Mouse (Mus musculus) lung, postnatal 36 days (tissue): ENCODE results near the gene Meis1.
A peak's percentile ranks its signal among the peaks of the same experiment; 100 is the strongest.

Experiments used
- DNase-seq: peaks from one replicate; pipeline ENCODE4 v3.0.0; 2022; ENCODE audit warnings: mixed read lengths

Meis1 gene

GRCm38 (mm10) chr11:18945778-18946177 lies 73.0 kb downstream of the Meis1 start:
- DNase-seq: no peak

GRCm38 (mm10) chr11:18944972-18945625 lies 73.7 kb downstream of the Meis1 start:
- DNase-seq: no peak

- no peak for DNase-seq
Measured at GRCm38 (mm10) chr11:18944209-18944608, 74.6 kb downstream of the Meis1 start.

- DNase-seq: no peak
Measured at GRCm38 (mm10) chr11:18942990-18943389, 75.8 kb downstream of the Meis1 start.

GRCm38 (mm10) chr11:18940916-18941315 lies 77.9 kb downstream of the Meis1 start:
- DNase-seq: no peak

- DNase-seq: no peak
Measured at GRCm38 (mm10) chr11:18934921-18935320, 83.9 kb downstream of the Meis1 start.

- no peak for DNase-seq
Measured at GRCm38 (mm10) chr11:18931001-18931874, 87.5 kb downstream of the Meis1 start.

GRCm38 (mm10) chr11:18929779-18930728 lies 88.7 kb downstream of the Meis1 start:
- DNase-seq: no peak

GRCm38 (mm10) chr11:18927351-18927750 lies 91.4 kb downstream of the Meis1 start:
- peak; percentile 51 for DNase-seq

GRCm38 (mm10) chr11:18926798-18927197 lies 92.0 kb downstream of the Meis1 start:
- no peak for DNase-seq

- peak; percentile 26 for DNase-seq
Measured at GRCm38 (mm10) chr11:18924583-18925334, 94.0 kb downstream of the Meis1 start.

GRCm38 (mm10) chr11:18923274-18923673 lies 95.5 kb downstream of the Meis1 start:
- DNase-seq: no peak

GRCm38 (mm10) chr11:18920651-18921050 lies 98.1 kb downstream of the Meis1 start:
- no peak for DNase-seq

- no peak for DNase-seq
Measured at GRCm38 (mm10) chr11:18919162-18919762, 99.5 kb downstream of the Meis1 start.

- DNase-seq: no peak
Measured at GRCm38 (mm10) chr11:18917887-18918286, 100.9 kb downstream of the Meis1 start.

- DNase-seq: no peak
Measured at GRCm38 (mm10) chr11:18913251-18913650, 105.5 kb downstream of the Meis1 start.

- no peak for DNase-seq
Measured at GRCm38 (mm10) chr11:18912311-18913019, 106.3 kb downstream of the Meis1 start.

GRCm38 (mm10) chr11:18906866-18907265 lies 111.9 kb downstream of the Meis1 start:
- no peak for DNase-seq

GRCm38 (mm10) chr11:18905431-18905830 lies 113.4 kb downstream of the Meis1 start:
- no peak for DNase-seq

GRCm38 (mm10) chr11:18904880-18905279 lies 113.9 kb downstream of the Meis1 start:
- DNase-seq: no peak

- DNase-seq: no peak
Measured at GRCm38 (mm10) chr11:18904285-18904684, 114.5 kb downstream of the Meis1 start.
